Mouse (Mus musculus) ES-E14 (cell line): ENCODE data around the gene Hnrnpdl.

Source experiments
- MAFK ChIP-seq: IDR thresholded peaks from 2 replicates; pipeline ENCODE4 v1.6.1; 2014; ENCODE audit warnings: mild to moderate bottlenecking, low read depth, low read length, inconsistent platforms; ENCODE audit not compliant: insufficient read depth
- ZC3H11A ChIP-seq: IDR thresholded peaks from 2 replicates; pipeline ENCODE4 v1.6.1; 2012; ENCODE audit warnings: low read depth, mild to moderate bottlenecking, inconsistent platforms, low read length, borderline replicate concordance
- ZNF384 ChIP-seq: IDR thresholded peaks from 2 replicates; pipeline ENCODE4 v1.6.1; 2012; ENCODE audit warnings: low read depth, low read length, inconsistent platforms

DNA sequence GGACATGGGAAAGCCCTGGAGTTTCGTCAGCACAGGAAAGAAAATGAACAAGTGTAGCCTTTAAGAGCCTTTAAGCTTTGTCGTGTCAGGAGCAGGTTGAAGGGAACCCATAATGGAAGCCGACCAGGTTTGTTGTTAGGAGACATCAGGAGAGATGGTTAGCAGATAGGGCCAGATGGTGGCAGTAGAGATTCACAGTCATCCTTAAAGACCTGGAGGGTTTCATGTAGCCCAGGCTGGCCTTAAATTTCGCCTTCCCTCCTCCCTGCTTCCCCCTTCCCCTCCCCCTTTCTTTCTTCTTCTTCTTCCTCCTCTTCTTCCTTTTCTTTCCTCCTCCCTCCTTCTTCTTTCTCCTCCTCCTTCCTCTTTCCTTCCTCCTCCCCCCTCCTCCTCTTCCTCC, 35.1 kb upstream of the Hnrnpdl start:
- TF ChIP-seq MAFK (no peak), ZNF384 (no peak), ZC3H11A (no peak)
